Mouse (Mus musculus) MEL (cell line): ENCODE measurements at regions not wholly inside any gene's neighbourhood (a gene's known extent, or its start where the extent isn't known, plus 50 kb on each side); places are given as distances from the start of the nearest gene placed in this dataset.

ENCODE experiments used
- DNase-seq: peaks from one replicate; pipeline ENCODE4 v3.0.0; 2011; ENCODE audit warnings: low read depth, low spot score
- H3K27ac ChIP-seq: 2 replicates; pipeline ENCODE4 v1.5.1; 2012; ENCODE audit warnings: low read depth, mild to moderate bottlenecking, control low read depth, low read length, moderate library complexity; ENCODE audit not compliant: control insufficient read depth
- H3K27me3 ChIP-seq, 2 experiments: fragments of 150-350 bp in 1 of 2; sonication (generic) in 1 of 2; 2 replicates each; pipeline ENCODE4 v1.6.1; 2012; ENCODE audit warnings: low read length in 2 of 2, mild to moderate bottlenecking in 2 of 2, improper control_type of control experiment in 1 of 2, moderate library complexity in 1 of 2; ENCODE audit not compliant: insufficient read depth in 2 of 2, control insufficient read depth in 1 of 2
- H3K36me3 ChIP-seq, 2 experiments: 2 replicates each; pipeline ENCODE4 v1.6.1; 2012 to 2014; ENCODE audit warnings: low read length in 2 of 2, improper control_type of control experiment in 1 of 2, inconsistent platforms in 1 of 2, mild to moderate bottlenecking in 1 of 2; ENCODE audit not compliant: insufficient read depth in 2 of 2, control insufficient read depth in 1 of 2
- H3K4me1 ChIP-seq, 2 experiments: fragments of 150-350 bp in 1 of 2; sonication (generic) in 1 of 2; 2 replicates each; pipeline ENCODE4 v1.6.1; 2012; ENCODE audit warnings: low read length in 2 of 2, improper control_type of control experiment in 1 of 2, mild to moderate bottlenecking in 1 of 2; ENCODE audit not compliant: insufficient read depth in 2 of 2, control insufficient read depth in 1 of 2
- H3K4me3 ChIP-seq, 2 experiments: fragments of 150-350 bp in 1 of 2; sonication (generic) in 1 of 2; 2 replicates each; pipeline ENCODE4 v1.5.1; 2012; ENCODE audit warnings: low read depth in 2 of 2, low read length in 2 of 2, mild to moderate bottlenecking in 2 of 2, moderate library complexity in 2 of 2, control low read depth in 1 of 2, improper control_type of control experiment in 1 of 2; ENCODE audit not compliant: control insufficient read depth in 1 of 2, insufficient read depth in 1 of 2
- H3K79me2 ChIP-seq: 2 replicates; pipeline ENCODE4 v1.6.1; 2012; ENCODE audit warnings: mild to moderate bottlenecking, low read length, moderate library complexity; ENCODE audit not compliant: control insufficient read depth, poor library complexity, insufficient read depth
- H3K9ac ChIP-seq: 2 replicates; pipeline ENCODE4 v1.6.1; 2012; ENCODE audit warnings: low read depth, mild to moderate bottlenecking, control low read depth, low read length, moderate library complexity; ENCODE audit not compliant: control insufficient read depth, poor library complexity, severe bottlenecking
- H3K9me3 ChIP-seq: fragments of 150-350 bp; sonication (generic); replicated peaks from 2 replicates; pipeline ENCODE4 v1.6.1; 2012; ENCODE audit warnings: mild to moderate bottlenecking, low read length, improper control_type of control experiment, moderate library complexity; ENCODE audit not compliant: insufficient read depth
- BHLHE40 ChIP-seq: IDR thresholded peaks from 2 replicates; pipeline ENCODE4 v1.6.1; 2012; ENCODE audit warnings: low read depth, mild to moderate bottlenecking, inconsistent platforms, low read length, improper control_type of control experiment, borderline replicate concordance
- CHD1 ChIP-seq: IDR thresholded peaks from 2 replicates; pipeline ENCODE4 v1.6.1; 2012; ENCODE audit warnings: low read depth, mild to moderate bottlenecking, inconsistent platforms, low read length, improper control_type of control experiment
- CTCF ChIP-seq, 3 experiments: IDR thresholded peaks in 2 of 3; conservative IDR thresholded peaks in 1 of 3; 2 replicates each; pipeline ENCODE4 v1.5.1; 2011 to 2012; ENCODE audit warnings: low read length in 3 of 3, low read depth in 2 of 3, mild to moderate bottlenecking in 2 of 3, improper control_type of control experiment in 1 of 3, inconsistent platforms in 1 of 3, mixed read lengths in 1 of 3, moderate library complexity in 1 of 3; ENCODE audit not compliant: control insufficient read depth in 1 of 3, insufficient read depth in 1 of 3, poor library complexity in 1 of 3, severe bottlenecking in 1 of 3
- E2F4 ChIP-seq: IDR thresholded peaks from 2 replicates; pipeline ENCODE4 v1.6.1; 2011; ENCODE audit warnings: low read depth, low read length, improper control_type of control experiment, borderline replicate concordance
- ETS1 ChIP-seq: IDR thresholded peaks from 2 replicates; pipeline ENCODE4 v1.6.1; 2012; ENCODE audit warnings: low read depth, mild to moderate bottlenecking, inconsistent platforms, low read length, improper control_type of control experiment, moderate library complexity
- HCFC1 ChIP-seq: IDR thresholded peaks from 2 replicates; pipeline ENCODE4 v1.6.1; 2012; ENCODE audit warnings: low read depth, mild to moderate bottlenecking, inconsistent platforms, low read length, improper control_type of control experiment, moderate library complexity
- JUND ChIP-seq: IDR thresholded peaks from 2 replicates; pipeline ENCODE4 v1.6.1; 2011; ENCODE audit warnings: low read depth, mild to moderate bottlenecking, improper control_type of control experiment, low read length
- MAFK ChIP-seq: IDR thresholded peaks from 2 replicates; pipeline ENCODE4 v1.6.1; 2011; ENCODE audit warnings: low read depth, mild to moderate bottlenecking, low read length, improper control_type of control experiment, borderline replicate concordance
- MEF2A ChIP-seq: IDR thresholded peaks from 2 replicates; pipeline ENCODE4 v1.6.1; 2014; ENCODE audit warnings: low read depth, mild to moderate bottlenecking, inconsistent platforms, low read length, improper control_type of control experiment; ENCODE audit not compliant: poor library complexity, insufficient replicate concordance, severe bottlenecking; ENCODE audit errors: extremely low read depth
- MXI1 ChIP-seq: IDR thresholded peaks from 2 replicates; pipeline ENCODE4 v1.6.1; 2011; ENCODE audit warnings: mild to moderate bottlenecking, low read depth, low read length, improper control_type of control experiment
- MYC ChIP-seq: IDR thresholded peaks from 2 replicates; pipeline ENCODE4 v1.6.1; 2011; ENCODE audit warnings: low read depth, mild to moderate bottlenecking, low read length, improper control_type of control experiment, moderate library complexity
- POLR2A ChIP-seq, 2 experiments: IDR thresholded peaks; 2 replicates each; pipeline ENCODE4 v1.6.1; 2011 to 2012; ENCODE audit warnings: low read length in 2 of 2, mild to moderate bottlenecking in 2 of 2, control low read depth in 1 of 2, improper control_type of control experiment in 1 of 2, low read depth in 1 of 2, moderate library complexity in 1 of 2; ENCODE audit not compliant: control insufficient read depth in 1 of 2, insufficient read depth in 1 of 2, poor library complexity in 1 of 2
- RAD21 ChIP-seq: IDR thresholded peaks from 2 replicates; pipeline ENCODE4 v1.6.1; 2011; ENCODE audit warnings: mild to moderate bottlenecking, low read depth, low read length, improper control_type of control experiment
- SIN3A ChIP-seq: IDR thresholded peaks from 2 replicates; pipeline ENCODE4 v1.6.1; 2012; ENCODE audit warnings: low read length, improper control_type of control experiment, inconsistent platforms
- SMC3 ChIP-seq: IDR thresholded peaks from 2 replicates; pipeline ENCODE4 v1.6.1; 2011; ENCODE audit warnings: low read depth, low read length, improper control_type of control experiment
- TAL1 ChIP-seq: IDR thresholded peaks from 2 replicates; pipeline ENCODE4 v1.6.1; 2012; ENCODE audit warnings: mild to moderate bottlenecking, inconsistent platforms, low read length, moderate library complexity, mixed read lengths
- ZC3H11A ChIP-seq: IDR thresholded peaks from 2 replicates; pipeline ENCODE4 v1.6.1; 2012; ENCODE audit warnings: low read depth, mild to moderate bottlenecking, inconsistent platforms, low read length, improper control_type of control experiment
- ZKSCAN1 ChIP-seq: IDR thresholded peaks from 2 replicates; pipeline ENCODE4 v1.6.1; 2012; ENCODE audit warnings: low read depth, mild to moderate bottlenecking, inconsistent platforms, low read length, improper control_type of control experiment, moderate library complexity
- ZMIZ1 ChIP-seq: IDR thresholded peaks from 2 replicates; pipeline ENCODE4 v1.6.1; 2012; ENCODE audit warnings: low read depth, mild to moderate bottlenecking, inconsistent platforms, low read length, improper control_type of control experiment, moderate library complexity
- ZNF384 ChIP-seq: IDR thresholded peaks from 2 replicates; pipeline ENCODE4 v1.6.1; 2012; ENCODE audit warnings: low read depth, mild to moderate bottlenecking, inconsistent platforms, low read length, improper control_type of control experiment

- Histone ChIP-seq H3K27me3 (peaks cover 0 to 1% of the 10 kb centered on the region in 2 experiments; a peak in 1 of 4 replicates), H3K4me1 (no peaks in the 10 kb centered on the region; a peak in 1 of 4 replicates), H3K4me3 (no peak overlapping the region), H3K79me2 (no peaks in the 10 kb centered on the region), H3K9ac (no peak overlapping the region), H3K27ac (no peak overlapping the region), H3K36me3 (no peaks in the 10 kb centered on the region), H3K9me3 (no peaks in the 10 kb centered on the region)
- DNase-seq = peak; percentile 67
- no peak for TF ChIP-seq JUND
- TF ChIP-seq SIN3A = 0 out of 2 replicates have a peak, but pooled peaks have one; percentile 19
- peak; percentile 76 for TF ChIP-seq SMC3
- peak; percentile 57 for TF ChIP-seq ZC3H11A
- TF ChIP-seq CHD1 = no peak
- TF ChIP-seq MAFK = no peak
- TF ChIP-seq RAD21 = peak; percentile 83
- no peak for TF ChIP-seq POLR2A (IDR thresholded peaks at IDR 0.05; ENCODE audit: control insufficient read depth in 1 of 2, insufficient read depth in 1 of 2, low read depth in 1 of 2, low read length in 2 of 2, poor library complexity in 1 of 2)
- no peak for TF ChIP-seq MEF2A
- TF ChIP-seq ZNF384 = no peak
- TF ChIP-seq ETS1 = no peak
- TF ChIP-seq CTCF (IDR thresholded peaks at IDR 0.05 in 2 of 3, conservative IDR thresholded peaks at IDR 0.05 in 1 of 3; ENCODE audit: control insufficient read depth in 1 of 3, insufficient read depth in 1 of 3, low read depth in 2 of 3, low read length in 3 of 3, poor library complexity in 1 of 3, severe bottlenecking in 1 of 3) = peak in 2 of 3 experiments; percentile 39 to 80; a peak in 4 of 6 replicates
- TF ChIP-seq ZKSCAN1 = peak; percentile 56; the same call in 1 of the 2 replicates
Measured at GRCm38 (mm10) chr15:52505278-52505831, 1379.4 kb upstream of the Gm7489 start.

GRCm38 (mm10) chr15:52506930-52507329 is 1377.8 kb upstream of the Gm7489 start:
- no peaks in the 10 kb centered on the region; a peak in 1 of 4 replicates for H3K27me3 ChIP-seq
- peak; percentile 84 for DNase-seq
- H3K27ac ChIP-seq = no peak overlapping the region
- H3K9ac ChIP-seq = no peak overlapping the region
- H3K36me3 ChIP-seq = no peaks in the 10 kb centered on the region
- TF ChIP-seq ZC3H11A = peak; percentile 53
- TF ChIP-seq TAL1 = no peak
- TF ChIP-seq HCFC1 = 0 out of 2 replicates have a peak, but pooled peaks have one; percentile 3
- TF ChIP-seq E2F4 = no peak
- TF ChIP-seq ZMIZ1 = no peak
- TF ChIP-seq BHLHE40 = peak; percentile 3; the same call in 1 of the 2 replicates
- no peak for TF ChIP-seq MYC
- TF ChIP-seq JUND = no peak
- TF ChIP-seq RAD21 = peak; percentile 73
- peak; percentile 66 for TF ChIP-seq SMC3
- TF ChIP-seq ETS1 = no peak
- no peak for TF ChIP-seq MXI1
- peak; percentile 98 for TF ChIP-seq ZNF384
- TF ChIP-seq CTCF (IDR thresholded peaks at IDR 0.05 in 2 of 3, conservative IDR thresholded peaks at IDR 0.05 in 1 of 3; ENCODE audit: control insufficient read depth in 1 of 3, insufficient read depth in 1 of 3, low read depth in 2 of 3, low read length in 3 of 3, poor library complexity in 1 of 3, severe bottlenecking in 1 of 3) = peak; percentile 57 to 85 (median 84)
- no peaks in the 10 kb centered on the region for H3K9me3 ChIP-seq
- H3K4me3 ChIP-seq = peak overlapping the region; percentile 23 to 30; a peak in 3 of 4 replicates
- H3K79me2 ChIP-seq = no peaks in the 10 kb centered on the region
- no peaks in the 10 kb centered on the region; a peak in 1 of 4 replicates for H3K4me1 ChIP-seq
